Mouse (Mus musculus) liver, postnatal 0 days (tissue): ENCODE measurements around the gene Bcl2l13.

Experiments
- CTCF ChIP-seq: sonication (generic); IDR thresholded peaks from 2 replicates; pipeline ENCODE4 v1.5.1; 2016; ENCODE audit warnings: antibody characterized with exemption, low read depth
- EP300 ChIP-seq: IDR thresholded peaks from 2 replicates; pipeline ENCODE4 v1.6.1; 2016; ENCODE audit warnings: antibody characterized with exemption, low read depth, mild to moderate bottlenecking

GRCm38 (mm10) chr6:120798019-120798418 is 38.0 kb upstream of the Bcl2l13 start:
- TF ChIP-seq EP300 (no peak), CTCF (no peak)
